Comparison of ENCODE assay signal across 17 mouse cellular contexts in the genomic region with DNA sequence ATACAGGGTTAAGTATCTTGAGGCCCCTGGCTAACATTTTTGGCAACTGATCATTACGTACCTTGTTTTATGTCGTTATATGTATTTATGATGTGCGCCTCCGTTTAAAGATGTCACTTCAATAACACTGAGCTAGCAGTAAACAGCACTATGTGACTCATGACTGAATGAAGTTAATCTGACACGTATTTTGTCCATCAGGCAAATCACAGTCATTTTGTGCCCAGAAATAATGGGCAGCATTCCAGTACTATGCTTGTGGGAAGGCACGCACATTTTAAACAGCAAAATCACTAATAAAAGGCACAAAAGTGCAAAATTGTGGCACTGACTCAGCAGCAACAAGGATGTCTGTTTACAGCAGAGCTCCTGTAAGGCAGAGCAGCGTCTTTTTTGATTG.
DNase-seq lines count a peak whose midpoint lies in the region; ATAC-seq and TF ChIP-seq lines count a peak whose summit lies in the region.
"Had no signal": no experiment of that assay in that cellular context is flagged by ENCODE, and none has a peak within 500 bp of the region (broad histone marks: within the 10 kb centered on the region; RNA-seq: fewer than 3 reads in every experiment).

No protein-coding gene starts in this region.

- no peak for TF ChIP-seq CTCF in layer of hippocampus, adult 2 months (conservative IDR thresholded peaks at IDR 0.05)

- no peak for DNase-seq in lung, postnatal 36 days
- DNase-seq in brain, adult 2 months (ENCODE audit: low read depth, low spot score) = peak; percentile 71
- DNase-seq in layer of hippocampus, adult 2 months (ENCODE audit: low spot score in 2 of 2) = peak; percentile 40 to 65
- DNase-seq in embryo, embryonic 10 days (ENCODE audit: low spot score) = no peak
- DNase-seq: adrenal gland, postnatal 25 days; gastrocnemius, postnatal 14 days; heart, postnatal 14 days; kidney, adult 11 months; kidney, postnatal 25 days had no signal

- H3K9ac ChIP-seq in forebrain, embryonic 13.5 days = no peak overlapping the region
- no peak overlapping the region for H3K9ac ChIP-seq in forebrain, embryonic 12.5 days
- H3K9ac ChIP-seq in lung, embryonic 15.5 days = no peak overlapping the region
- H3K9ac ChIP-seq: embryonic facial prominence, embryonic 12.5 days; hindbrain, embryonic 15.5 days; limb, embryonic 12.5 days had no signal

- 64% methylated on average over 7 of the region's 7 CpGs for WGBS in forebrain, embryonic 13.5 days
- WGBS in forebrain, embryonic 12.5 days = 79% methylated on average over 7 of the region's 7 CpGs
- 50% methylated on average over 7 of the region's 7 CpGs for WGBS in lung, embryonic 15.5 days

- H3K4me2 ChIP-seq in forebrain, embryonic 13.5 days = no peak overlapping the region
- H3K4me2 ChIP-seq in forebrain, embryonic 12.5 days = no peak overlapping the region
- no peak overlapping the region for H3K4me2 ChIP-seq in lung, embryonic 15.5 days
- H3K4me2 ChIP-seq: embryonic facial prominence, embryonic 12.5 days; hindbrain, embryonic 15.5 days; limb, embryonic 12.5 days had no signal

- H3K4me1 ChIP-seq in forebrain, embryonic 13.5 days = peaks cover 15% of the 10 kb centered on the region
- no peaks in the 10 kb centered on the region for H3K4me1 ChIP-seq in forebrain, embryonic 12.5 days
- H3K4me1 ChIP-seq in lung, embryonic 15.5 days = no peaks in the 10 kb centered on the region; the same call in 1 of the 2 replicates
- H3K4me1 ChIP-seq: embryonic facial prominence, embryonic 12.5 days; heart, embryonic 10.5 days; limb, embryonic 12.5 days had no signal

- H3K4me3 ChIP-seq in forebrain, embryonic 13.5 days = no peak overlapping the region
- no peak overlapping the region for H3K4me3 ChIP-seq in forebrain, embryonic 12.5 days (replicated peaks)
- no peak overlapping the region for H3K4me3 ChIP-seq in lung, embryonic 15.5 days
- no peak overlapping the region for H3K4me3 ChIP-seq in layer of hippocampus, adult 2 months
- H3K4me3 ChIP-seq: embryonic facial prominence, embryonic 12.5 days; heart, embryonic 10.5 days; hindbrain, embryonic 15.5 days; limb, embryonic 12.5 days; myocyte had no signal

- peak; percentile 43; the same call in 1 of the 2 replicates for ATAC-seq in forebrain, embryonic 13.5 days
- no peak for ATAC-seq in forebrain, embryonic 12.5 days (ENCODE audit: low FRiP score)
- ATAC-seq in lung, embryonic 15.5 days (ENCODE audit: borderline replicate concordance, extremely low read depth, low FRiP score, low TSS enrichment) = peak; percentile 80; the same call in 1 of the 2 replicates

- no peaks in the 10 kb centered on the region for H3K36me3 ChIP-seq in forebrain, embryonic 13.5 days (ENCODE audit: poor library complexity, severe bottlenecking)
- H3K36me3 ChIP-seq in forebrain, embryonic 12.5 days (replicated peaks) = no peaks in the 10 kb centered on the region
- no peaks in the 10 kb centered on the region for H3K36me3 ChIP-seq in lung, embryonic 15.5 days
- H3K36me3 ChIP-seq: embryonic facial prominence, embryonic 12.5 days; heart, embryonic 10.5 days; hindbrain, embryonic 15.5 days; limb, embryonic 12.5 days had no signal

- H3K27me3 ChIP-seq in forebrain, embryonic 13.5 days = no peaks in the 10 kb centered on the region
- H3K27me3 ChIP-seq in forebrain, embryonic 12.5 days = no peaks in the 10 kb centered on the region
- no peaks in the 10 kb centered on the region for H3K27me3 ChIP-seq in lung, embryonic 15.5 days
- H3K27me3 ChIP-seq: embryonic facial prominence, embryonic 12.5 days; hindbrain, embryonic 15.5 days; limb, embryonic 12.5 days had no signal

- H3K27ac ChIP-seq in forebrain, embryonic 13.5 days = no peak overlapping the region
- no peak overlapping the region for H3K27ac ChIP-seq in forebrain, embryonic 12.5 days
- H3K27ac ChIP-seq in lung, embryonic 15.5 days = no peak overlapping the region
- peak overlapping the region; percentile 40 for H3K27ac ChIP-seq in layer of hippocampus, adult 2 months
- H3K27ac ChIP-seq: embryonic facial prominence, embryonic 12.5 days; heart, embryonic 10.5 days; hindbrain, embryonic 15.5 days; limb, embryonic 12.5 days had no signal

- no peaks in the 10 kb centered on the region for H3K9me3 ChIP-seq in forebrain, embryonic 13.5 days (replicated peaks)
- H3K9me3 ChIP-seq in forebrain, embryonic 12.5 days = no peaks in the 10 kb centered on the region
- no peaks in the 10 kb centered on the region for H3K9me3 ChIP-seq in lung, embryonic 15.5 days
- H3K9me3 ChIP-seq: embryonic facial prominence, embryonic 12.5 days; heart, embryonic 10.5 days; hindbrain, embryonic 15.5 days; limb, embryonic 12.5 days had no signal

Comparison
In these comparisons a context has a peak if more than half of its experiments do, and no peak if none do; other contexts are left out.
1. DNase-seq: peak in brain, adult 2 months (single experiment) and layer of hippocampus, adult 2 months (2 of 2); none in lung, postnatal 36 days (single experiment) and embryo, embryonic 10 days (single experiment).